Mouse (Mus musculus) cerebellum, postnatal 25 days (tissue): ENCODE measurements around the gene Strc.
"Not testable (repeated sequence)": the region's sequence is repeated elsewhere in the genome, so short reads cannot be mapped to it uniquely, and the experiment has no call there.

ENCODE experiments used
- DNase-seq, 2 experiments: peaks; one replicate each; pipeline ENCODE4 v3.0.0; 2021; ENCODE audit warnings: mixed read lengths in 2 of 2

Gene Strc

DNA sequence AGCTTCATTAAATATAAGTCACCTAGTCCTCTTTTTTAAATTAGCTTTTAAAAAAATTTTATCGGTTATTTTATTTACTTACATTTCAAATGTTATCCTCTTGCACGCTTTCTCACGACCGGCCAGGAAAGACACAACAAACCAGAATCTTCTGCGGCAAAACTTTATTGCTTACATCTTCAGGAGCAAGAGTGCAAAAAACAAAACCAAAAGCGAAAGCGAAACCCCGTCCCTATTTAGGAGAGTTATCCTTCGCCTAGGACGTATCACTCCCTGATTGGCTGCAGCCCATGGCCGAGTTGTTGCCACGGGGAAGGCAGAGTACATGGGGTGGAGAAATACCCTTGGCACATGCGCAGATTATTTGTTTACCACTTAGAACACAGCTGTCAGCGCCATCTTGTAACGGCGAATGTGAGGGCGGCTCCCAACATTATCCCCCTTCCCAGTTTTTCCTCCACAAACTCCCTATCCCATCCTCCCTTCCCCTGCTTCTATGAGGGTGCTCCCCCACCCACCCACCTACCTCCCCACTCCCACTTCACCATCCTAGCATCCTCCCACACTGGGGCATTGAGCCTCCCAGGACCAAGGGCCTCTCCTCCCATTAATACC is at the start of gene Strc:
Gene Strc, minus strand, starts transcription at position 208 of the 615 bp plus-strand sequence.
- not testable (repeated sequence) for DNase-seq

DNA sequence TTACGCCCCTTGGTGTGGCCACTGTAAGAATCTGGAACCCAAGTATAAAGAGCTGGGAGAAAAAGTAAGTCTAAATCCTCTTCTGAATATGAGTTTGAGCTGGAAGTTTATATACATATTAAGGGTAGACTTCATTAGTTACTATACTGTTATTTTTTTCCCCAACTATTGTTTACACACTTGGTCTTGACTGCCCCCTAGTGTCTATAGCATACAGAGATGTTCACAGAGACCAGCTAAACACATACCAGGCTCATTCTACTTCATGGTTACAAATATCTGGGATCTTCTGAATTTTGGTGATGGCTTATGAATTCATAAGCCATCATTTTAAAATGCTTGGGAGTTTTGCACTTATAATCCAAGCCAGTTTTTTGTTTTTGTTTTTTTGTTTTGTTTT is 47.9 kb upstream of the Strc start:
- DNase-seq, result no peak

DNA sequence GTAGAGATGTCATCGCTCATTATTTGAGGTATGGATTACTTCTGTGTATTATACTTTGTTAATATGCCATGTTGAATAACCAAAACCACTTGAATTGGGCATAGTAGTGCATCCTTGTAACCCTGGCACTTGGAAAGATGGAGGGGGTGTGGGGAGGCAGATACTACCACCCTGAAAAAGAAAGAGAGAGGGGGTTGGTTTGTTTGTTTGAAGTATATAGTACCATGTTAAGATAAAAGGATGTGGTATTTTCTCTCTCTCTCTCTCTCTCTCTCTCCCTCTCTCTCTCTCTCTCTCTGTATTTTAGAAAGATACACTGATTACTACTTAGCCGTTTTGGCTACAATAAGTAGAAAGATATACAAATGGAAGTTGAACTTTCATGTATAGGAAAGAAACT is 38.9 kb upstream of the Strc start:
- DNase-seq, result no peak

DNA sequence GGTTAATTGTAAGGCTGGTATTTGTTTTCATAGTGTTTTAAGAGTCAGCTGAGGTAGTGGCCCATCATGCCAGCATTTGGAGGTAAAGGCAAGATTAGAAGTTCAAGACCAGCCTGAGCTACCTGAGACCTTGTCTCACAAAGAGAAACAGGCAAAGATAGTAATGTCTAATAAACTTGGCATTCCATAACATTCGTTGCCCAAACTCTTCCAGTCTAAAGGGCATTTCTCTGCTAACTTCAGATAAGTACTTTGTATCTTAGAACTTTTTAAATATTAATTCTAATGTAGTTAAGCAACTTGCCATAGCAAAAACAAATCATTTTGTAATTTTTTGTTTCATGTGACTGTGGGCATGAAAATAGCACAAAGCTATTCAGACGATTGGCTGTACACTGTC is 36.2 kb upstream of the Strc start:
- DNase-seq, result no peak

DNA sequence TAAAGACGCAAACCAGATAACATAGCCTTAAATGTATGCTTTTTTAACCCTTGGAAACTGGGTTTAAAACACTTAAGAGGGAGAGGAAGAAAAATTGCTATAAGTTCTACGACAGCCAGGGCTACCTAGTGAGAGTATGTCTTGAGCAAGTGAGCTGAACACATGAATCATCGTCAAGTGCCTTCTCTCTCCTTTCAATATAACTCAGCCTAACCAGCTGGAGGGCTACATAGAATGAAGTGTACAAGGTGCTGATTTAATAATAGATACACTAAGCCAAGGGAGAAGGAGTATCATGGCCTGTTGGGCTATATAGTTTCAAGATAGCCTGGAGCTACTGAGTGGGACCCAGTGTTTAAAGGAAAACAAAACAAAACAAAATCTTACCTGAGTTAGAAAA is 31.5 kb upstream of the Strc start:
- DNase-seq, result no peak

DNA sequence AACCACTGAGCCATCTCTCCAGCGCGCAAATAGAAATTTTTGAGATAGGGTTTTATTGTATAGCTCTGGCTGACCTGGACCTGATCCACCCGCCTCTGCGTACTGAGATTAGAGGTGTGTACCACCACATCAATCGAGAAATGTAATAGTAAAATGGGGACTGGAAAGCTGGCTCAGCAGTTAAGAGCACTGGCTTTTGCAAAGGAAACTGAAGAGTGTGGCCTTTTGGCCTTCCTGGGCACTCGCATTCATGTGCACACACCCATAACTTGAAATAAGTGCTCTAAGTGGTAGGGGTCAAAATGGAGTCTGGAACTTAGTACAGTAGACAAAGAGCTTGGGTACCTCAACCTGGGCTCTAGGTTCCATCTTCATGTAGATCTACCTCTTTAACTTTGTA is 29.4 kb upstream of the Strc start:
- DNase-seq, result no peak

DNA sequence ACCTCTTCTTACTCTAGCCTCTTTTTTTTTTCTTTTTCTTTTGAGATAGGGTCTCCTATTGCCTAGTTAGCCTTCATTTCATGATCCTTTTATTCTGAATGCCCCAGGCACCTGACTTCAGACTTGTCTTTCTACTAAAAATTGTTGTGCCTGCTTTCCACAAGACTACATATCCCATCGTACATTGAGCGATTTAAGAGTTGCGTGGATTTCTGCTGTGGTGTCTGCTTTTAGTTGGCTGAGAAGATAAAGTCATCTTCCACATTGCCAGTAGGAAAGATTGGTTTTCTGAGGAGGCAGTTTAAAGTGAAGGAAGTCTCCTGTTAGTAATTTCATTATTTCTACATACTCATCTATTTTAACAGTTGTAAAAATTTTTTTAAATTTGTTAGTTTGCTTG is 28.6 kb upstream of the Strc start:
- no peak for DNase-seq

DNA sequence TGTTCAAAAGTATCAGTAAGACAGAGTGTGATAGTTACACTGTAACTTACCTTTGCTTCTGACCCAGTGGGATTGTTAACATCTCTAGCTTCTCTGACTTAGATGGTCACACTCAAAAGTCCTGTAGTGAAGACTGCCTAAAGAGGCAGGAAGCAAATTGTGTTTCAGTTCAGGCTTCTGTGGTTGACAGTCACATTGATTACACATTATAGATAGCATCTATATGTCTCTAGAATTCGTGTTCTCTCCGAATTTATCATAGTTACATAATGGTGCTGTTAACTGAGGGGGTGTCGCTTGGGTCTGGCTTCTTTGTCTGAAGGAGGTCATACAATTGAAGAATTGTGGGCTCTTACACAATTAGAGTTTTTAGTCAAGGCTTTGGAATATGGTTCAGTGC is 28.1 kb upstream of the Strc start:
- DNase-seq, result no peak

DNA sequence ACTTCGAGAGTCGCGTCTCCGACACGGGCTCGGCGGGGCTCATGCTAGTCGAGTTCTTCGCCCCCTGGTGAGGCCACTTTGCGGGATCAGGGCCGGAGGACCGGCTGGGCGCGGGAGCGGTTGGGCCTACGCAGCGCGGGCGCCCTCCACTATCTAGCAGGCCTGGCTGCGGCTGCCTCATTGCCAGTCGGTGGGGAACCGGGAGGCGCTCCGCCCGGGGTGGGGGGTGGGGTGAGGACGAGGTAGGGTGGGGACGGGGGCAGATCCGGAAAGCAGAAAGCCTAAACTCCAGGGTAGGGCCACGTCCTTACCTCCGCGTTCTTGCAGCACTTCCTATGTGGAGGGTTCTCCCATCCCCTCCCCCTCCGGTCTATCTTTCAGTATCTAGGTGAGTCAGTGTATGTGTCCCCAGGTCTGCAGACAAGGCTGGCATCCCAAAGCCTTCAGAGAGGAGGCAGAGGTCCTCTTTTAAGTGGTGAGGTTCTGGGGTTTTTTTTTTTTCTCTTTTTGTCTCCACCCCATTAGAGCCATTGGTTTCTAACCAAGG is 27.2 kb upstream of the Strc start:
- DNase-seq, result no peak

DNA sequence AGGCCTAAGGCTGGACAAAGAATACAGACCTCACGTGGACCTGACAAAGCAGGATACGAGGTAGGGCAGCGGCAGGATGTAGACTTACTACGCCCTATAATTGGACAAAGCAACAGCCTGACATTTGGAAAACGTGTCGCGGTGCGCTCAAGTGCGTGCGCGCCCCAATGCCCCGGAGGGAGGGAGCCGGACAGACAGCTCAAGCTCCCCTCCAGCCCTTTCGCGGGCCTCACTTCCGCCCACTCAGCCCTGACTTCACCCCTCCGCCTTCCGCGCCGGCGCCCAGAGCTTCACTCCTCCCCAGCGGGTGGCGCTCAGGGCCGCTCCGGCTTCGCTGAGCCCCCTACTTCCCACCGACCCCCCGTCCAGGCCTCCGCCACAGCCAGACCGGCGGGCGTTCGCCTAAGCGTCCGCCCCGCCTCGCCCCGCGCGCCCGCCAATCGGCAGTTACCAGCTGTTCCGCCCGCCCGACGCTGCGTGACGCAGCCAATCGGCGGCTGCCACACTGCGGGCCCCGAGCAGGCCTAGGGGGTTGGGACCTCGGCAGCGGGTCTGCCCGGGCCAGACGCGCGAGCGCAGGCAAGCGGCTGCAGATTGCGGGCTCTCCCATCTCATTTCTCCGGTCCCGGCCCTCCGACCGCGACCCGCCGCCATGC is 26.5 kb upstream of the Strc start, which contains the start of the genes Pdia3 and Catsper2:
Gene Pdia3, plus strand, starts transcription at position 389 of the 656 bp plus-strand sequence.
Gene Catsper2, minus strand, starts transcription at position 406 of the 656 bp plus-strand sequence.
- peak; percentile 97 for DNase-seq

DNA sequence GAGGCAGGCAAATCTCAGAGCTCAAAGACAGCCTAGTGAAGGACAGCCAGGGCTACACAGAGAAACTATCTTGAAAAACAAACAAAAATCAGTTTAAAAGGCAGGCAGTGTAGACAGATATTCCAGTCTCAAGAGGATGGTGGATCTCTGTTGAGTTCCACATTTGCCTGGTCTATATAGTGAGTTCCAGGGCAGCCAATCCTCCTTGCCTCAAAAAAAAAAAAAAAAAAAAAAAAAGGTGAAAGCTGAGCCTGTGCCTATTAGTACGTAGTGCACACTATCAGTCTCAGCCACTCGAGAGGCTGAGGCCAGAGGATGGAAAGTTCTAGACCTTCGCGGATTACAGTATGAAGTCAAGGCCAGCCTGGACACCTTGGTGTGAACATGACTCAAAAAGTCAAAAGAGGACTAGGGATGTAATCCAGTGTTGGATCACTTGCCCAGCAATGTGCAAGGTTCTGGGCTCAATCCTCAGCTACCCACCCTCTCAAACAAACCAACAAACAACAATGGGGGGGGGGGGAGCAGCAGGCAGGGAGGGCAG is 25.9 kb upstream of the Strc start:
- DNase-seq, result no peak

DNA sequence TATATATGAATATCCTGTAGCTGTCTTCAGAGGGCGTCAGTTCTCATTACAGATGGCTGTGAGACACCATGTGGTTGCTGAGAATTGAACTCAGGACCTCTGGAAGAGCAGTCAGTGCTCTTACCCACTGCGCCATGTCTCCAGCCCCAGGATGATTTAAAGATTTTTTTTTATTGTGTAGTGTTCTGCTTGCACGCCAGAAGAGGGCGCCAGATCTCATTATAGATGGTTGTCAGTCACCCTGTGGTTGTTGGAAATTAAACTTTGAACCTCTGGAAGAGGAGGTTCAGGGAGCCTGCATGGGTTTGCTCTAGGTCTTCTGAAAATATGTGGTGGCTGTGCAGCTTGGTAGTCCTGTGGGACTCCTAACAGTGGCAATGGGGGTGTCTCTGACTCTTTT is 21.2 kb upstream of the Strc start:
- peak; percentile 14 to 50 for DNase-seq

DNA sequence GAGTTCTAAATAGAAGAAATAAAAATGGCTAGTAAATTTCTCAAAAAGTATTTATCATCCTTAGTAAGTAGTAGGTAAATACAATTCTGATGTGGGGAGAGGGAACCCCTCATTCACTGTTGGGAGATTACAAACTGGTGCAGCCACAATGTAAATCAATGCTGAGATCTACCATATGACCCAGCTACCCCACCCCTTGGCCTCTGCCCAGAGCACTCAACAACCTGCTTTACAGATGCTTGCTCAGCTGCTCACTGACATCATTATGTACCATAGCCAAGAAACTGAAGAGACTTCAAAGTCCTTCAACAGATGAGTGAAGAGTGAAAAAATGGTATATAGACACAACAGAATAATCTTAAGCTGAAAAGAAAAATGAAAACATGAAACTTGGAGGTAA is 16.3 kb upstream of the Strc start:
- DNase-seq, result no peak

DNA sequence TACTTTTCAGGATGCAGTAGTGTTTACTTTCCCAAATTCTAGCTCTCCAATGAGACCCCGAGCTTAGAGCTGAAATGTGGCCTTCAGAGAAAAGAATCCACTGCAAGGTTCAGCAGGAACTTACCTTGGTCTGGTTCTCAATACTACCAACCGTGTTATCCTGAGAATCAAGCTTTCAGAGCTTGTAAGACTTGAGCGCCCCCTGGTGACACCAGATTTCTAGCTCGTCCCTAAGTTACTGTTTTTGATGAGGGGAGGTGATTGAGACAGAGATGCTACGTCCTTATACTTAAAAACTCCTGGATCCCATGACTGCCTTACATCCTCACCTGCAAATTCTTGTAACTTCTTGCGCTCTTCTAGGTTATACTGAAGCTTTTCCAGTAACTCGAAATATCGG is 9.7 kb upstream of the Strc start:
- DNase-seq, result peak; percentile 91 to 95

DNA sequence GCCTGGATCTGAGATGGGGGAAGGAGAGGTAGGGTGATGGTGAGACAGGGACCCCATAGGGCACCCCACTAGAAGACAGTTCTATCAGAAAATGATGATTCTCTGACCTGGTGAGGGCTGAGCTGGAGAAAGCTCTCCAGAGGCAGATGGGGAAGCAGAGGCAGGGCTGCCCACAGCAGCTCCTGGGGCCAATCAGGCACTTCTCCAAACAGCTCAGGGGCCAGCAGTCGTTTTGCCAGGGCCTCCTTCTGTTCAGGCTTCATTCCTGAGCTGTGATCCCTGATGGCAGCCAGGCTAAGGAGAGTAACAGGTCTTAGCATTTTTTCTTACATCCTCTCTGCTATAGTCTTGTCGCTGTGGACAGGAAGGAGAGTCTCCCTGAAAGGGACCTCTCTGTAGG is 12.2 kb downstream of the Strc start:
- no peak for DNase-seq

DNA sequence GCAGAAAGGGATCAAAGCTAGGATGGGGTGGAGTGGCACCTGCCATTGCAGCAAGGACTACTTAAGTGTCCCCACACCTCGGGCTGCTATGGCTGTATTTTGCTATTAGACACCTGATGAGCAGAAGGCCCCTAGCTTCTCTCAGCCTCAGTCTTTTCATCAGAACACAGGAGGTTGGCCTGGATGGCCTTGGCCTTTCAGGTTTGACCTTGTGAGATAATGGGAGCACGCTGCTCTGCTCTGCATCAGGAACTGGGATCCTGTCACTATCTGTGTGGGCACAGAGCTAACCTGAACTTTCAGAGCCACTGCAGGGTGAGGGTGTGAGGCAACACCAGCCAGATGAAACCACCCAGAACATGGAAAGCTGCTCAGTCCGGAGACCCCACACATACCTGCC is 14.7 kb downstream of the Strc start:
- no peak for DNase-seq

DNA sequence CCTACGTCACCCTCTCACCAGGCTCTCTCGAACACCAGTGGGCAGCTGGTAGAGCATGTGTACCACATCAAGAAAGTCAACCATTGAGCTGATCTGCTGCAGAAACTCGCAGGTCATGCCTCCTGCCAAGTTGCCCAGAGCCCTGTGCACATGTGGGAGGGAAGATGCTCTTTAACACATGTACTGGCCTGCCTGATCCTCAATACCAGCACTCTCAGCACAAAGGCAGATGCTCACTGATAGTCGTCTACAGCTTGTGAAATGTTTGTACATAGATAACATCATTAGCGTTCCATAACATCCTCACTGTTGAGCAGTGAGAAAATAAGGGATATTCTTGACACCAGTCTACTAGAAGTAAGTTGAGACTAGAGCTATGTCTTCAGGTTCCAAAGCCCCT is 16.0 kb downstream of the Strc start:
- no peak for DNase-seq

DNA sequence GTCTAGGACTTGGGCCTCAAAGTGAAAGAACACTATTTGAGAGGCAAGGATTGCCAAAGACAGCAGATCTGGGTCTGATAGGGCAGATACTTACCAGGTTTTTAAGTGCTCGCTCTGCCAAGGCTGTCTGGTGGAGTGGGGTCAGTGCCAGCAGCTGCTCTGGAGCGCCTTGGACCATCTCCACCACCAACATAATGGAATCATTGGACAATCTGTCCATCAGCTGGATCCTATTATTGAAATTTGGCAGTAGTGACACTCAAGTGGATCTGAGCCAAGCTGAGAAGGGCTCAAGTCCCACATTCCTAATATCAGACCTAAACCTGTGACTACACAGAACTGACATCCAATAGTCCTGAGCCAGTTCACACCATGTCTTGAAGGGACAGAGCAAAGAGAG is 18.1 kb downstream of the Strc start:
- DNase-seq, result peak; percentile 36 to 64

DNA sequence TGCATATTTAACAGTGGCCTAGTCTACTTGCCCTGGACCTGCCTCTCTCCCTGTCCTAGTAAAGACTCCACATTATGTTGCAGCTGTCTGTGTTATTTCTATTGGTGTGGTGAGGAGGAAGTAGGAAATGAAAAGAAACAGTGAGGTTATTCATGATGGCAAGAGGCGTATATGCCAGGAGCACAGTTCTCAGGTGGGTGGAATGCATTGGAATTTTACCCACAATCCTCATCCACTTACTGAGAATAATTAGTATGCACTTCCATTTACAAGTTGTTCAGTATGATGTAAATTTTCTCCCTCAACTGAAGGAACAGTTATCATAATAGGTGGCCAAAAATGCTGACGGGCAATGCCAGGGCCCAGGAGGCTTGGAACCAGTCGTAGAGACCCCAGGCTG is 23.3 kb downstream of the Strc start:
- no peak for DNase-seq

DNA sequence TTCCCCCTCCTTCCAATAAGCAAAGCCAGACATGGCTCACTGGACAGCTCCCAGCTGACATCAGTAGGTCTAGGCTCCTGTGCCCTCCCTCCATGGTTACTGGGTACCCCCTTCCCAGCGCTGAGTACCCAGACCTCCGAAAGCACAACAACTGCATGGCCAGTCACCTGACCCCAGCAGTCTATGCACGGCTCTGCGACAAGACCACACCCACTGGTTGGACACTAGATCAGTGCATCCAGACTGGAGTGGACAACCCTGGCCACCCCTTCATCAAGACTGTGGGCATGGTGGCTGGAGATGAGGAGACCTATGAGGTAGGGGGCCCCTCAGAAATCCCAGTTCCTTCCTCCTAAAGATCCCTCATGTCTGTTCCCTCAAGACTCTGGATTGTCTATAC is 27.5 kb downstream of the Strc start:
- peak; percentile 38 to 47 for DNase-seq

DNA sequence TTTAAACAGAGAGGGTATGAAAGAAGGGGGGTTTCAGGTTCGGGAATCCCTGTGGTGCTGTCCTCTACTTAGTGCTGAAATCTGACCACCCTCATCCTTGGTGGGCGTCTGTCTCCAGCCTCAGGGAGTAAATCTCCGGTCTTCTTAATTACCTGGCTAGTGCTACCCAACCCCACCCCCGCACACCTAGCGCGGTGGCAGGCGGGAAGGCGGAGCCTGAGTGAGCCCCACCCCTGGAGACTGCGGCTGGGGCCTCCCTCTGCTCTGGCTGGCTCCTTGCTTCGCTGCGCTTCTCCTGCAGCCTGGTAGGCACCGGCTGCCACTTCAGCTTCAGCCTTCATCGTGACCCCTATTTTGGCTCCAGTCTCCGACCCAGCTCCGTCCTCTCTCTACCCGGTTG is 28.6 kb downstream of the Strc start:
- peak; percentile 95 to 97 for DNase-seq

DNA sequence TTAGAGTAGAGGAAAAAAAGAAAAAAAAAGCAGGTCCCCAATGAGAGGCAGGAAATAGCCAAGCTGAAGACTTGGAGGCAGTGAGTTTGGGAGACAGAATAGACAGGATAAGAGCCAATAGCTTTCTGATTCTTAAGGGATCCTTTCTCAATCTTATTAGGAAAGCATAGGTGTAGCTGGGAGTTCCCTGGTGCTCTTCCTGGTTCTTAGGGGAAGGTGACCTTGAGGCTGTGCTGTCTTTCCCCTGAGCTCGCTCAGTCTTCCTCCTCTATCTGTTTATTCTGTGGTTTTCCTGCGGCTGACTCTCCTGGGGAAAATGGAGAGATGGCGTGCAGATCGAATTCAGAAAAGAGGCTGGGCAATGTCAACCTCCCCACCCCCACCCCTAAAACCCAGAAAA is 29.0 kb downstream of the Strc start:
- DNase-seq, result no peak

DNA sequence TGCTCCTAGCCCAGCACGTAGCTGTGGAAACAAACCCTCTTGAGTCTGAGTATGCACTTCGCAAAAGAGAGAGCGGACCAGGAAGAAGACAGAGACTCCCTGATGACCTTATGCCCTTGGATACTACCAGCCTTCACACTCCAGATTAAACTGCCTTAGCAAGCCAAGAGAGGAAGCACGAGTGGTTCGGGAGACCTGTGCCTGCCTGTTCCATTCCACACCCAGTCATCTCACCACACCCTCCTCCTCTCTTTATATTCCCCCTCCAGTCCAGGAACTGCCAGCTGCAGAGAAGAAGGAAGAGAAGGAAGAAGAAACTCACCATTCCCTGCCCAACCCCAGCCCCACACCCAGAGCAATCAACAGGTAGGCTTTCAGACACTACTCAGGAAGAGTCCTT is 29.5 kb downstream of the Strc start, which contains the start of gene Ckmt1:
Gene Ckmt1, plus strand, starts transcription at position 221 of the 400 bp plus-strand sequence.
- no peak for DNase-seq
